Mouse (Mus musculus): Measurements from ENCODE around the gene Btbd35f9. TPM values are rescaled to one million over a fixed set of nuclear protein-coding genes. Genes with fewer than 3 reads are reported as not detected.
"Not testable (repeated sequence)": the region's sequence is repeated elsewhere in the genome, so short reads cannot be mapped to it uniquely, and the experiment has no call there.

The Btbd35f9 gene
- polyA plus RNA-seq (2012; ENCODE audit: insufficient read depth, insufficient read length, missing spikeins), result not detected in 2 replicates

- not testable (repeated sequence) for H3K27ac ChIP-seq (ENCODE audit: insufficient read depth, low read depth, low read length); H3K4me1 ChIP-seq (ENCODE audit: control insufficient read depth, insufficient read depth, low read length); H3K4me3 ChIP-seq (ENCODE audit: insufficient read depth, low read length)
Measured at GRCm38 (mm10) chrX:34161399-34161798, at the start of gene Btbd35f9. TSS of gene Btbd35f9 (minus strand) at chrX:34161499.

Other genes with a start within 250 kb of the Btbd35f9 start
- not detected in 2 replicates for gene Btbd35f6, start 205.0 kb downstream of the Btbd35f9 start, polyA plus RNA-seq (2012; ENCODE audit: insufficient read depth, insufficient read length, missing spikeins)
- not detected in 2 replicates for gene Gm21870, start 174.7 kb downstream of the Btbd35f9 start, polyA plus RNA-seq (2012; ENCODE audit: insufficient read depth, insufficient read length, missing spikeins)
- gene Spin2g, start 77.2 kb upstream of the Btbd35f9 start, polyA plus RNA-seq (2012; ENCODE audit: insufficient read depth, insufficient read length, missing spikeins), result not detected in 2 replicates